Mouse (Mus musculus) CD4-positive naive resting alpha-beta T cell, adult 57 days (primary cell): ENCODE results near the gene Ldhb. TPM values are rescaled to one million over a fixed set of nuclear protein-coding genes. Genes with fewer than 3 reads are reported as not detected.

ENCODE experiments used
- total RNA-seq: library from RNA; stranded (reverse); gene quantifications from one replicate; pipeline ENCODE4 v1.2.4, GENCODE M21; 2023

The Ldhb gene
- 32.8 TPM for total RNA-seq

DNA sequence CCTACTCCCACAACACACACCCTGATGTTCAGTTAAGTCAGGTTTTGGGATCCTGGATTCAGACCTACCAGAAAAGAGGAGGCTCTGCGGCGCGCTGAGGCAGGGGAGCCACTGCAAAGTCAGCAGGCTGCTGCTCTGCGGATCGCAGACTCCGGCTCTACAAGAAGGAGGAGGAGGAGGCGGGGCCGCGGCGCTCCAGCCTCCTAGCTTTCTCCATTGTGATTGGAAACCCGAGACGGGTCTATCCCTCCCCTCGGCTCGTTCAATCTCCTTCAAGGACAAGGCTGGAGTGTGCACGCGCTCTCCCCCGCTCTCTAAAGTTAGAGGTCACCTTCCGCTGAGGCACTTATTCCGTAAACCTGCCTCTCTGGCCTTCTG lies at the start of gene Ldhb:
Gene Ldhb (minus strand): TSS at position 173 of the 378 bp plus-strand sequence.

DNA sequence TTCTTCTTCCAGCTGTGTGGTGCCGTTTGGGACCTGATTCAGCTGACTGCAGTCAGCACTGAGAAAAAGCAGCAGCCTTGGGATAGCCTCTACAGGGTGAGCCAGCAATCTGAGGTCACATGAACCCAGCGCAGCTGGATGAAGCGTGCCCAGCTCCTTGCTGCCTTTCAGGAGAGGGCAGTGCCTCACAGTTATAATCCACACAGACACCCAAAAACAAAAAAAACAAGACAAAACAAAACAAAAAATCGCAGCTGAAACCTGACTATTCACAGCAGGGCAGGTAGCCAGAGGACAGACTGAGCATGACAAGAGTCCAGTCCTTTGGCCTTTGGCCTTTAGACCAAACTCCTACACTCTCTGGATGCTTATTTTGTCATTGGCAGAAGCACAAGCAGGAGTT lies 35.0 kb downstream of the Ldhb start, which contains the start of gene Gys2:
Gene Gys2 (minus strand): TSS at position 309 of the 403 bp plus-strand sequence.

Other genes with a start within 250 kb of the Ldhb start
- not detected for gene Iapp, start 209.5 kb downstream of the Ldhb start, total RNA-seq
- not detected for gene Slco1a5, start 185.0 kb downstream of the Ldhb start, total RNA-seq
- gene Pyroxd1, start 162.3 kb downstream of the Ldhb start, total RNA-seq = 25.4 TPM
- gene Recql, start 120.9 kb downstream of the Ldhb start, total RNA-seq = 35.5 TPM
- gene Golt1b, start 120.7 kb downstream of the Ldhb start, total RNA-seq = 26.7 TPM
- gene Spx, start 94.5 kb downstream of the Ldhb start, total RNA-seq = 0.41 TPM
- not detected for gene Gys2, start 34.8 kb downstream of the Ldhb start, total RNA-seq
- 0.33 TPM for gene Kcnj8, start 63.7 kb upstream of the Ldhb start, total RNA-seq
- gene Abcc9, start 194.4 kb upstream of the Ldhb start, total RNA-seq = not detected
- 73.4 TPM for gene Cmas, start 248.7 kb upstream of the Ldhb start, total RNA-seq